Mouse (Mus musculus): ENCODE measurements around the gene Dgkb. TPM values are rescaled to one million over a fixed set of nuclear protein-coding genes. Genes with fewer than 3 reads are reported as not detected.

Dgkb gene
- polyA plus RNA-seq, 1 experiment from 2014 or later = 4.7 TPM

GRCm38 (mm10) chr12:38436131-38436436 lies 618.6 kb downstream of the Dgkb start:
- H3K4me2 ChIP-seq (ENCODE audit: low read length) = no peak overlapping the region
- no peaks in the 10 kb centered on the region for H3K9me3 ChIP-seq (ENCODE audit: control insufficient read depth, low read length)
- no peaks in the 10 kb centered on the region for H3K36me3 ChIP-seq (ENCODE audit: control insufficient read depth, insufficient read depth, low read length)
- H3K4me3 ChIP-seq (ENCODE audit: low read depth, low read length) = no peak overlapping the region
- H3K9ac ChIP-seq (ENCODE audit: low read length) = no peak overlapping the region
- H3K27ac ChIP-seq (ENCODE audit: low read depth) = no peak overlapping the region
- H3K4me1 ChIP-seq (replicated peaks; ENCODE audit: control insufficient read depth, insufficient read depth, low read length) = no peaks in the 10 kb centered on the region
- H3K27me3 ChIP-seq (replicated peaks; ENCODE audit: control insufficient read depth, insufficient read depth, low read length) = no peaks in the 10 kb centered on the region
- DNase-seq (ENCODE audit: low spot score) = no peak
- 81% methylated on average over 1 of the region's 1 CpGs for WGBS
- ATAC-seq (replicated peaks; ENCODE audit: low FRiP score, low TSS enrichment, low read depth) = no peak

GRCm38 (mm10) chr12:38450323-38451087 lies 633.0 kb downstream of the Dgkb start:
- Histone ChIP-seq H3K9ac (ENCODE audit: low read length) (no peak overlapping the region), H3K4me1 (replicated peaks; ENCODE audit: control insufficient read depth, insufficient read depth, low read length) (no peaks in the 10 kb centered on the region), H3K27me3 (replicated peaks; ENCODE audit: control insufficient read depth, insufficient read depth, low read length) (no peaks in the 10 kb centered on the region), H3K4me2 (ENCODE audit: low read length) (no peak overlapping the region), H3K4me3 (ENCODE audit: low read depth, low read length) (no peak overlapping the region), H3K27ac (ENCODE audit: low read depth) (no peak overlapping the region), H3K36me3 (ENCODE audit: control insufficient read depth, insufficient read depth, low read length) (no peaks in the 10 kb centered on the region), H3K9me3 (ENCODE audit: control insufficient read depth, low read length) (no peaks in the 10 kb centered on the region)
- ATAC-seq (replicated peaks; ENCODE audit: low FRiP score, low TSS enrichment, low read depth) (no peak), DNase-seq (ENCODE audit: low spot score) (no peak)
- 75% methylated on average over 7 of the region's 7 CpGs for WGBS

GRCm38 (mm10) chr12:38451677-38452076 lies 634.2 kb downstream of the Dgkb start:
- H3K4me2 ChIP-seq (ENCODE audit: low read length) = no peak overlapping the region
- DNase-seq (ENCODE audit: low spot score) (no peak), ATAC-seq (replicated peaks; ENCODE audit: low FRiP score, low TSS enrichment, low read depth) (no peak)
- no peak overlapping the region for H3K4me3 ChIP-seq (ENCODE audit: low read depth, low read length)
- H3K27ac ChIP-seq (ENCODE audit: low read depth) = no peak overlapping the region
- no peak overlapping the region for H3K9ac ChIP-seq (ENCODE audit: low read length)
- no peaks in the 10 kb centered on the region for H3K27me3 ChIP-seq (replicated peaks; ENCODE audit: control insufficient read depth, insufficient read depth, low read length)
- H3K4me1 ChIP-seq (replicated peaks; ENCODE audit: control insufficient read depth, insufficient read depth, low read length) = no peaks in the 10 kb centered on the region
- 81% methylated on average over 3 of the region's 3 CpGs for WGBS
- H3K36me3 ChIP-seq (ENCODE audit: control insufficient read depth, insufficient read depth, low read length) = no peaks in the 10 kb centered on the region
- H3K9me3 ChIP-seq (ENCODE audit: control insufficient read depth, low read length) = no peaks in the 10 kb centered on the region

- no peaks in the 10 kb centered on the region for H3K4me1 ChIP-seq (replicated peaks; ENCODE audit: control insufficient read depth, insufficient read depth, low read length)
- no peak overlapping the region for H3K9ac ChIP-seq (ENCODE audit: low read length)
- no peak for DNase-seq (ENCODE audit: low spot score)
- H3K36me3 ChIP-seq (ENCODE audit: control insufficient read depth, insufficient read depth, low read length) = no peaks in the 10 kb centered on the region
- no peaks in the 10 kb centered on the region for H3K27me3 ChIP-seq (replicated peaks; ENCODE audit: control insufficient read depth, insufficient read depth, low read length)
- no peak for ATAC-seq (replicated peaks; ENCODE audit: low FRiP score, low TSS enrichment, low read depth)
- no peak overlapping the region for H3K4me3 ChIP-seq (ENCODE audit: low read depth, low read length)
- no peaks in the 10 kb centered on the region for H3K9me3 ChIP-seq (ENCODE audit: control insufficient read depth, low read length)
- H3K4me2 ChIP-seq (ENCODE audit: low read length) = no peak overlapping the region
- H3K27ac ChIP-seq (ENCODE audit: low read depth) = no peak overlapping the region
Observed at GRCm38 (mm10) chr12:38468191-38468590, 650.7 kb downstream of the Dgkb start.

- no peak overlapping the region for H3K4me2 ChIP-seq (ENCODE audit: low read length)
Observed at GRCm38 (mm10) chr12:38468605-38469004, 651.1 kb downstream of the Dgkb start.

GRCm38 (mm10) chr12:38497229-38497628 lies 679.7 kb downstream of the Dgkb start:
- ATAC-seq (replicated peaks; ENCODE audit: low FRiP score, low TSS enrichment, low read depth) = no peak
- H3K4me2 ChIP-seq (ENCODE audit: low read length) = no peak overlapping the region
- WGBS = 83% methylated on average over 2 of the region's 2 CpGs

More at GRCm38 (mm10) chr12:38468605-38469004, 651.1 kb downstream of the Dgkb start:
- no peaks in the 10 kb centered on the region for H3K27me3 ChIP-seq (replicated peaks; ENCODE audit: control insufficient read depth, insufficient read depth, low read length)
- H3K4me3 ChIP-seq (ENCODE audit: low read depth, low read length) = no peak overlapping the region
- H3K9me3 ChIP-seq (ENCODE audit: control insufficient read depth, low read length) = no peaks in the 10 kb centered on the region
- ATAC-seq (replicated peaks; ENCODE audit: low FRiP score, low TSS enrichment, low read depth) (no peak), DNase-seq (ENCODE audit: low spot score) (no peak)
- no peak overlapping the region for H3K27ac ChIP-seq (ENCODE audit: low read depth)
- H3K36me3 ChIP-seq (ENCODE audit: control insufficient read depth, insufficient read depth, low read length) = no peaks in the 10 kb centered on the region
- no peaks in the 10 kb centered on the region for H3K4me1 ChIP-seq (replicated peaks; ENCODE audit: control insufficient read depth, insufficient read depth, low read length)
- no peak overlapping the region for H3K9ac ChIP-seq (ENCODE audit: low read length)

GRCm38 (mm10) chr12:38500931-38501330 lies 683.4 kb downstream of the Dgkb start:
- WGBS = 74% methylated on average over 3 of the region's 3 CpGs
- no peak overlapping the region for H3K4me2 ChIP-seq (ENCODE audit: low read length)
- ATAC-seq (replicated peaks; ENCODE audit: low FRiP score, low TSS enrichment, low read depth) = no peak

More at GRCm38 (mm10) chr12:38497229-38497628, 679.7 kb downstream of the Dgkb start:
- Histone ChIP-seq H3K4me1 (replicated peaks; ENCODE audit: control insufficient read depth, insufficient read depth, low read length) (no peaks in the 10 kb centered on the region), H3K27ac (ENCODE audit: low read depth) (no peak overlapping the region), H3K4me3 (ENCODE audit: low read depth, low read length) (no peak overlapping the region), H3K9ac (ENCODE audit: low read length) (no peak overlapping the region), H3K27me3 (replicated peaks; ENCODE audit: control insufficient read depth, insufficient read depth, low read length) (no peaks in the 10 kb centered on the region), H3K9me3 (ENCODE audit: control insufficient read depth, low read length) (no peaks in the 10 kb centered on the region), H3K36me3 (ENCODE audit: control insufficient read depth, insufficient read depth, low read length) (no peaks in the 10 kb centered on the region)
- DNase-seq (ENCODE audit: low spot score) = no peak

GRCm38 (mm10) chr12:38508195-38508594 lies 690.7 kb downstream of the Dgkb start:
- H3K9ac ChIP-seq (ENCODE audit: low read length) = no peak overlapping the region
- 67% methylated on average over 1 of the region's 1 CpGs for WGBS
- no peak overlapping the region for H3K4me3 ChIP-seq (ENCODE audit: low read depth, low read length)
- H3K36me3 ChIP-seq (ENCODE audit: control insufficient read depth, insufficient read depth, low read length) = no peaks in the 10 kb centered on the region
- no peaks in the 10 kb centered on the region for H3K27me3 ChIP-seq (replicated peaks; ENCODE audit: control insufficient read depth, insufficient read depth, low read length)
- no peak for DNase-seq (ENCODE audit: low spot score)
- H3K4me2 ChIP-seq (ENCODE audit: low read length) = no peak overlapping the region
- H3K9me3 ChIP-seq (ENCODE audit: control insufficient read depth, low read length) = no peaks in the 10 kb centered on the region
- H3K27ac ChIP-seq (ENCODE audit: low read depth) = no peak overlapping the region
- no peak for ATAC-seq (replicated peaks; ENCODE audit: low FRiP score, low TSS enrichment, low read depth)
- no peaks in the 10 kb centered on the region for H3K4me1 ChIP-seq (replicated peaks; ENCODE audit: control insufficient read depth, insufficient read depth, low read length)

More at GRCm38 (mm10) chr12:38500931-38501330, 683.4 kb downstream of the Dgkb start:
- Histone ChIP-seq H3K4me3 (ENCODE audit: low read depth, low read length) (no peak overlapping the region), H3K36me3 (ENCODE audit: control insufficient read depth, insufficient read depth, low read length) (no peaks in the 10 kb centered on the region), H3K4me1 (replicated peaks; ENCODE audit: control insufficient read depth, insufficient read depth, low read length) (no peaks in the 10 kb centered on the region), H3K9me3 (ENCODE audit: control insufficient read depth, low read length) (no peaks in the 10 kb centered on the region), H3K27me3 (replicated peaks; ENCODE audit: control insufficient read depth, insufficient read depth, low read length) (no peaks in the 10 kb centered on the region), H3K9ac (ENCODE audit: low read length) (no peak overlapping the region), H3K27ac (ENCODE audit: low read depth) (no peak overlapping the region)
- DNase-seq (ENCODE audit: low spot score) = no peak

- no peak overlapping the region for H3K4me2 ChIP-seq (ENCODE audit: low read length)
- ATAC-seq (replicated peaks; ENCODE audit: low FRiP score, low TSS enrichment, low read depth) (no peak), DNase-seq (ENCODE audit: low spot score) (no peak)
- H3K36me3 ChIP-seq (ENCODE audit: control insufficient read depth, insufficient read depth, low read length) = no peaks in the 10 kb centered on the region
- 65% methylated on average over 4 of the region's 4 CpGs for WGBS
- no peak overlapping the region for H3K27ac ChIP-seq (ENCODE audit: low read depth)
- no peak overlapping the region for H3K9ac ChIP-seq (ENCODE audit: low read length)
- H3K4me1 ChIP-seq (replicated peaks; ENCODE audit: control insufficient read depth, insufficient read depth, low read length) = no peaks in the 10 kb centered on the region
- no peak overlapping the region for H3K4me3 ChIP-seq (ENCODE audit: low read depth, low read length)
- no peaks in the 10 kb centered on the region for H3K9me3 ChIP-seq (ENCODE audit: control insufficient read depth, low read length)
- H3K27me3 ChIP-seq (replicated peaks; ENCODE audit: control insufficient read depth, insufficient read depth, low read length) = no peaks in the 10 kb centered on the region
Observed at GRCm38 (mm10) chr12:38545431-38545830, 727.9 kb downstream of the Dgkb start.

Measured in intestine, embryonic 14.5 days (tissue).